Mouse (Mus musculus) brain, embryonic 14.5 days (tissue): ENCODE measurements at regions not wholly inside any gene's neighbourhood (a gene's known extent, or its start where the extent isn't known, plus 50 kb on each side); places are given as distances from the start of the nearest gene placed in this dataset.

Experiments
- CTCF ChIP-seq: fragments of 200-500 bp; IDR thresholded peaks from 2 replicates; pipeline ENCODE4 v1.5.1; 2012; ENCODE audit warnings: inconsistent platforms, mild to moderate bottlenecking, moderate library complexity, borderline replicate concordance; ENCODE audit not compliant: insufficient read depth, insufficient read length; ENCODE audit errors: extremely low read depth
- POLR2A ChIP-seq: fragments of 200-500 bp; IDR thresholded peaks from 2 replicates; pipeline ENCODE4 v1.6.1; 2012; ENCODE audit warnings: mild to moderate bottlenecking, inconsistent platforms, borderline replicate concordance; ENCODE audit not compliant: poor library complexity, insufficient read depth, insufficient read length, severe bottlenecking; ENCODE audit errors: extremely low read depth

- TF ChIP-seq POLR2A (no peak), CTCF (no peak)
Observed at GRCm38 (mm10) chr3:131998838-131999613, 86.1 kb upstream of the Dkk2 start.
